In the genomic region with DNA sequence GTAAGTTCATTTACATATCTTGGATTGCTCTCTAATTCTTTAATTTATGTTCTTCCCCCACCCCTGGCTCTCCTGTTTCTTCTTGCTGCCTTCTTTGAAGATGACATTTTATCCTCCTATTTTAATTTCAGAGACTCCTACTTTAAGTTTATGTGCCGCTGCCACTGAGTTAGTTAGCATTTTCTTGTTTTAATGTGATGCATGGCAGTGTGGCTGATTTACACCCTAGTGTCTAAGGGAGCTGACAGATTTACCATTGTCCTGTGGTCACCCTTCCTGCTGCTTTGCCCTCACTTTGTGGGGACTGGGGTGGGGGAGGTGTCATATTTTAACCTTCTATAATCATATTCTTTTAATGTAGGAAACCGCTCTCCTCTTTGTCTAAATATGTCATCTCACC, we compare ENCODE assay signal across 20 mouse cellular contexts.
DNase-seq lines count a peak whose midpoint lies in the region; ATAC-seq lines count a peak whose summit lies in the region.
"Had no signal": no experiment of that assay in that cellular context is flagged by ENCODE, and none has a peak within 500 bp of the region (broad histone marks: within the 10 kb centered on the region; RNA-seq: fewer than 3 reads in every experiment).

No protein-coding gene starts in this region.

- WGBS in forebrain, embryonic 10.5 days = 75% methylated on average over 2 of the region's 2 CpGs
- WGBS in forebrain, embryonic 11.5 days = 64% methylated on average over 2 of the region's 2 CpGs
- 20% methylated on average over 2 of the region's 2 CpGs for WGBS in kidney, embryonic 15.5 days
- 54% methylated on average over 2 of the region's 2 CpGs for WGBS in midbrain, embryonic 11.5 days
- 38% methylated on average over 2 of the region's 2 CpGs for WGBS in midbrain, embryonic 14.5 days

- DNase-seq in forebrain, embryonic 10.5 days (ENCODE audit: extremely low spot score, low spot score) = no peak
- no peak for DNase-seq in forebrain, embryonic 11.5 days (ENCODE audit: low spot score)
- DNase-seq in kidney, postnatal 10 days = no peak
- DNase-seq in midbrain, embryonic 11.5 days (ENCODE audit: low spot score, missing footprints) = peak; percentile 81
- DNase-seq in midbrain, embryonic 14.5 days = no peak
- peak; percentile 20 for DNase-seq in brain, adult 2 months (ENCODE audit: low read depth, low spot score)
- DNase-seq: adrenal gland, postnatal 10 days; cerebellum, adult 11 months; cerebellum, adult 8-10 months; cerebellum, postnatal 14 days; gastrocnemius, postnatal 10 days; heart, adult 2 months; heart, postnatal 14 days had no signal

- no peak overlapping the region for H3K9ac ChIP-seq in forebrain, embryonic 11.5 days (ENCODE audit: low read length)
- no peak overlapping the region for H3K9ac ChIP-seq in kidney, embryonic 15.5 days
- H3K9ac ChIP-seq in midbrain, embryonic 11.5 days (ENCODE audit: low read length) = no peak overlapping the region
- H3K9ac ChIP-seq in midbrain, embryonic 14.5 days (replicated peaks; ENCODE audit: low read length) = no peak overlapping the region
- H3K9ac ChIP-seq: embryonic facial prominence, embryonic 13.5 days; heart, embryonic 15.5 days; hindbrain, embryonic 15.5 days had no signal

- no peaks in the 10 kb centered on the region for H3K27me3 ChIP-seq in forebrain, embryonic 10.5 days (ENCODE audit: poor library complexity, severe bottlenecking)
- H3K27me3 ChIP-seq in forebrain, embryonic 11.5 days (ENCODE audit: control insufficient read depth, insufficient read depth, low read length) = no peaks in the 10 kb centered on the region
- H3K27me3 ChIP-seq in kidney, embryonic 15.5 days = no peaks in the 10 kb centered on the region
- no peaks in the 10 kb centered on the region for H3K27me3 ChIP-seq in midbrain, embryonic 11.5 days (ENCODE audit: control insufficient read depth, insufficient read depth, low read length)
- H3K27me3 ChIP-seq in midbrain, embryonic 14.5 days (ENCODE audit: control insufficient read depth, insufficient read depth, low read length) = no peaks in the 10 kb centered on the region
- H3K27me3 ChIP-seq: embryonic facial prominence, embryonic 13.5 days; heart, embryonic 15.5 days; hindbrain, embryonic 15.5 days had no signal

- no peak overlapping the region for H3K4me2 ChIP-seq in forebrain, embryonic 11.5 days (ENCODE audit: low read depth, low read length, severe bottlenecking)
- H3K4me2 ChIP-seq in kidney, embryonic 15.5 days = no peak overlapping the region
- H3K4me2 ChIP-seq in midbrain, embryonic 11.5 days = no peak overlapping the region
- H3K4me2 ChIP-seq in midbrain, embryonic 14.5 days (ENCODE audit: low read length) = no peak overlapping the region
- H3K4me2 ChIP-seq: embryonic facial prominence, embryonic 13.5 days; heart, embryonic 11.5 days; heart, embryonic 15.5 days; hindbrain, embryonic 15.5 days had no signal

- no peaks in the 10 kb centered on the region for H3K36me3 ChIP-seq in forebrain, embryonic 10.5 days (replicated peaks)
- no peaks in the 10 kb centered on the region for H3K36me3 ChIP-seq in forebrain, embryonic 11.5 days (ENCODE audit: control insufficient read depth, insufficient read depth, low read length)
- H3K36me3 ChIP-seq in kidney, embryonic 15.5 days = no peaks in the 10 kb centered on the region
- H3K36me3 ChIP-seq in midbrain, embryonic 11.5 days (ENCODE audit: control insufficient read depth, insufficient read depth, low read length) = no peaks in the 10 kb centered on the region
- H3K36me3 ChIP-seq in midbrain, embryonic 14.5 days (ENCODE audit: control insufficient read depth, insufficient read depth, low read length) = no peaks in the 10 kb centered on the region
- H3K36me3 ChIP-seq: embryonic facial prominence, embryonic 13.5 days; heart, embryonic 15.5 days; hindbrain, embryonic 15.5 days had no signal

- peak overlapping the region; percentile 25; the same call in 1 of the 2 replicates for H3K27ac ChIP-seq in forebrain, embryonic 10.5 days
- H3K27ac ChIP-seq in forebrain, embryonic 11.5 days (ENCODE audit: low read depth, low read length) = no peak overlapping the region
- H3K27ac ChIP-seq in kidney, embryonic 15.5 days = no peak overlapping the region
- H3K27ac ChIP-seq in midbrain, embryonic 11.5 days (ENCODE audit: low read depth, low read length) = no peak overlapping the region
- no peak overlapping the region for H3K27ac ChIP-seq in midbrain, embryonic 14.5 days (replicated peaks; ENCODE audit: low read depth, low read length)
- H3K27ac ChIP-seq: embryonic facial prominence, embryonic 13.5 days; heart, adult 2 months; heart, embryonic 15.5 days; hindbrain, embryonic 15.5 days had no signal

- no peaks in the 10 kb centered on the region for H3K9me3 ChIP-seq in forebrain, embryonic 10.5 days
- no peaks in the 10 kb centered on the region for H3K9me3 ChIP-seq in forebrain, embryonic 11.5 days (ENCODE audit: control insufficient read depth, low read length)
- H3K9me3 ChIP-seq in kidney, embryonic 15.5 days (replicated peaks) = no peaks in the 10 kb centered on the region
- no peaks in the 10 kb centered on the region for H3K9me3 ChIP-seq in midbrain, embryonic 11.5 days (ENCODE audit: control insufficient read depth, low read length)
- no peaks in the 10 kb centered on the region for H3K9me3 ChIP-seq in midbrain, embryonic 14.5 days (ENCODE audit: control insufficient read depth, low read length)
- H3K9me3 ChIP-seq: embryonic facial prominence, embryonic 13.5 days; heart, embryonic 15.5 days; hindbrain, embryonic 15.5 days had no signal

- peaks cover 10% of the 10 kb centered on the region for H3K4me1 ChIP-seq in forebrain, embryonic 10.5 days
- no peaks in the 10 kb centered on the region for H3K4me1 ChIP-seq in forebrain, embryonic 11.5 days (replicated peaks; ENCODE audit: control insufficient read depth, insufficient read depth, low read length)
- peaks cover 4% of the 10 kb centered on the region for H3K4me1 ChIP-seq in kidney, embryonic 15.5 days
- H3K4me1 ChIP-seq in midbrain, embryonic 11.5 days (ENCODE audit: control insufficient read depth, insufficient read depth, low read length) = peaks cover 4% of the 10 kb centered on the region; the same call in 1 of the 2 replicates
- peaks cover 4% of the 10 kb centered on the region; the same call in 1 of the 2 replicates for H3K4me1 ChIP-seq in midbrain, embryonic 14.5 days (ENCODE audit: control insufficient read depth, insufficient read depth, low read length)
- H3K4me1 ChIP-seq: embryonic facial prominence, embryonic 13.5 days; hindbrain, embryonic 15.5 days had no signal

- H3K4me3 ChIP-seq in forebrain, embryonic 10.5 days = no peak overlapping the region
- H3K4me3 ChIP-seq in forebrain, embryonic 11.5 days (ENCODE audit: low read depth, low read length) = no peak overlapping the region
- H3K4me3 ChIP-seq in kidney, embryonic 15.5 days (replicated peaks) = no peak overlapping the region
- H3K4me3 ChIP-seq in midbrain, embryonic 11.5 days (ENCODE audit: low read depth, low read length) = no peak overlapping the region
- no peak overlapping the region for H3K4me3 ChIP-seq in midbrain, embryonic 14.5 days (replicated peaks; ENCODE audit: low read depth, low read length)
- H3K4me3 ChIP-seq: embryonic facial prominence, embryonic 13.5 days; heart, adult 2 months; heart, embryonic 15.5 days; hindbrain, embryonic 15.5 days had no signal

- ATAC-seq in forebrain, embryonic 11.5 days (replicated peaks; ENCODE audit: low FRiP score) = no peak
- peak; percentile 56; the same call in 1 of the 2 replicates for ATAC-seq in kidney, embryonic 15.5 days (replicated peaks; ENCODE audit: low FRiP score)
- no peak for ATAC-seq in midbrain, embryonic 11.5 days (ENCODE audit: low FRiP score)
- ATAC-seq in midbrain, embryonic 14.5 days (ENCODE audit: low FRiP score, low TSS enrichment) = no peak
- no peak for ATAC-seq in granulocyte monocyte progenitor cell, adult 5-6 weeks (replicated peaks; ENCODE audit: poor library complexity, severe bottlenecking)
- ATAC-seq: forebrain, embryonic 14.5 days had no signal

Comparison
In these comparisons a context has a peak if more than half of its experiments do, and no peak if none do; other contexts are left out.
1. DNase-seq: peak in midbrain, embryonic 11.5 days (single experiment) and brain, adult 2 months (single experiment); none in forebrain, embryonic 10.5 days (single experiment), forebrain, embryonic 11.5 days (single experiment), kidney, postnatal 10 days (single experiment) and midbrain, embryonic 14.5 days (single experiment).